Mouse (Mus musculus): ENCODE measurements around the gene Chst12.

The Chst12 gene

GRCm38 (mm10) chr5:140570223-140570870 lies 65.0 kb downstream of the Chst12 start:
- DNase-seq (ENCODE audit: low spot score in 2 of 2), result no peak

GRCm38 (mm10) chr5:140571201-140571600 lies 65.9 kb downstream of the Chst12 start:
- no peak for DNase-seq (ENCODE audit: low spot score in 2 of 2)

- DNase-seq (ENCODE audit: low spot score in 2 of 2), result no peak
Measured at GRCm38 (mm10) chr5:140571673-140572072, 66.3 kb downstream of the Chst12 start.

GRCm38 (mm10) chr5:140572611-140573010 lies 67.3 kb downstream of the Chst12 start:
- DNase-seq (ENCODE audit: low spot score in 2 of 2), result no peak

Measured in frontal cortex, postnatal 25 days (tissue).